Comparison of ENCODE assay signal across 13 mouse cellular contexts in the genomic region with DNA sequence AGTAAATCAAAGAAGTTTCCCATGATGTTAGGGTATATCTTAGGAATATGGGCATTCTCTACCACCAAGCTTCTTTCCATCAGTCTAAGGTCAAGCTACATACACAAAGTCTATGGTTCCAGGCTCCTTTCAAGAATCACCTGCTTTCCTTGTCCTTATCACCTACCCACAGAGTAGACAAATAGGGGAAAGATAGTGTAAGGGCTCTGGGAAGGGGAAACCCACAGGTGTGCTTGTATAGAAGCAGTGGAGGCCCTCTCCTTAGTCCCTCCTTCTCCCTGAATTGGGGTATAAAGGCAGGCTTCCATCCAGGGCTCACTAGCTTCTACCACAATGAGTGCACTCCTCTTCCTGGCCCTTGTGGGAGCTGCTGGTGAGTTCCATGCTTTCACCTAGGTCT. TPM values are rescaled to one million over a fixed set of nuclear protein-coding genes. Genes with fewer than 3 reads are reported as not detected.
DNase-seq lines count a peak whose midpoint lies in the region; ATAC-seq and TF ChIP-seq lines count a peak whose summit lies in the region.
"Not testable (repeated sequence)": the region's sequence is repeated elsewhere in the genome, so short reads cannot be mapped to it uniquely, and the experiment has no call there.
"Had no signal": no experiment of that assay in that cellular context is flagged by ENCODE, and none has a peak within 500 bp of the region (broad histone marks: within the 10 kb centered on the region; RNA-seq: fewer than 3 reads in every experiment).

A gene (plus strand): TSS at position 301 of the 400 bp plus-strand sequence.

- not testable (repeated sequence) for H3K4me1 ChIP-seq in intestine, embryonic 15.5 days (replicated peaks); intestine, embryonic 16.5 days (ENCODE audit: control insufficient read depth, insufficient read depth, low read length); intestine, postnatal 0 days (replicated peaks; ENCODE audit: control insufficient read depth, insufficient read depth, low read length); spleen, adult 2 months (ENCODE audit: control insufficient read depth, insufficient read depth, insufficient read length); stomach, embryonic 15.5 days; stomach, embryonic 16.5 days (ENCODE audit: control insufficient read depth, insufficient read depth, low read length)

- not testable (repeated sequence) for DNase-seq in spleen, adult 2 months (ENCODE audit: low read depth in 1 of 2, low spot score in 2 of 2)

- H3K9me3 ChIP-seq in intestine, embryonic 15.5 days; intestine, embryonic 16.5 days (ENCODE audit: control insufficient read depth, low read length); intestine, postnatal 0 days (ENCODE audit: control insufficient read depth); stomach, embryonic 15.5 days; stomach, embryonic 16.5 days (replicated peaks; ENCODE audit: control insufficient read depth, low read length): not testable (repeated sequence)

- H3K27me3 ChIP-seq in intestine, embryonic 15.5 days (replicated peaks); intestine, embryonic 16.5 days (replicated peaks; ENCODE audit: control insufficient read depth, insufficient read depth, low read length); intestine, postnatal 0 days (replicated peaks; ENCODE audit: control insufficient read depth, insufficient read depth, low read length); spleen, adult 2 months (ENCODE audit: control insufficient read depth, insufficient read depth, low read length); stomach, embryonic 15.5 days (replicated peaks); stomach, embryonic 16.5 days (ENCODE audit: control insufficient read depth, insufficient read depth, low read length): not testable (repeated sequence)

- not testable (repeated sequence) for H3K4me3 ChIP-seq in intestine, embryonic 15.5 days (replicated peaks); intestine, embryonic 16.5 days (ENCODE audit: low read length); intestine, postnatal 0 days (ENCODE audit: low read depth, low read length); spleen, adult 2 months (ENCODE audit: extremely low read depth, insufficient read depth, insufficient read length); stomach, embryonic 15.5 days (replicated peaks); stomach, embryonic 16.5 days (replicated peaks; ENCODE audit: low read length)

- not testable (repeated sequence) for TF ChIP-seq POLR2A in spleen, adult 2 months (IDR thresholded peaks at IDR 0.05; ENCODE audit: low read depth, low read length)

- not testable (repeated sequence) for H3K36me3 ChIP-seq in intestine, embryonic 15.5 days; intestine, embryonic 16.5 days (ENCODE audit: control insufficient read depth, insufficient read depth, low read length); intestine, postnatal 0 days (ENCODE audit: control insufficient read depth, insufficient read depth); spleen, adult 2 months (ENCODE audit: control insufficient read depth, insufficient read depth, low read length); stomach, embryonic 15.5 days; stomach, embryonic 16.5 days (ENCODE audit: control insufficient read depth, insufficient read depth, low read length)

- H3K4me2 ChIP-seq in intestine, embryonic 15.5 days (replicated peaks); intestine, embryonic 16.5 days (ENCODE audit: low read depth, low read length); intestine, postnatal 0 days (replicated peaks; ENCODE audit: low read depth); stomach, embryonic 15.5 days; stomach, embryonic 16.5 days (ENCODE audit: low read depth, low read length): not testable (repeated sequence)

- H3K27ac ChIP-seq in intestine, embryonic 15.5 days; intestine, embryonic 16.5 days (ENCODE audit: low read length); intestine, postnatal 0 days (ENCODE audit: low read depth, low read length); spleen, adult 2 months (ENCODE audit: insufficient read depth, low read length); stomach, embryonic 15.5 days; stomach, embryonic 16.5 days (ENCODE audit: low read length): not testable (repeated sequence)

- not testable (repeated sequence) for ATAC-seq in intestine, embryonic 15.5 days; intestine, embryonic 16.5 days; intestine, postnatal 0 days; stomach, embryonic 15.5 days (ENCODE audit: insufficient read depth, low FRiP score, low read depth); stomach, embryonic 16.5 days (ENCODE audit: insufficient read depth, low FRiP score)

- H3K9ac ChIP-seq in intestine, embryonic 15.5 days; intestine, embryonic 16.5 days (ENCODE audit: low read depth, low read length); intestine, postnatal 0 days (ENCODE audit: low read depth, low read length); stomach, embryonic 15.5 days; stomach, embryonic 16.5 days (ENCODE audit: low read length): not testable (repeated sequence)

- TF ChIP-seq CTCF in intestine, postnatal 0 days (IDR thresholded peaks at IDR 0.05; ENCODE audit: low read depth); spleen, adult 2 months (IDR thresholded peaks at IDR 0.05; ENCODE audit: extremely low read depth, insufficient read depth, insufficient read length, insufficient replicate concordance): not testable (repeated sequence)

RNA-seq across cellular contexts. Expression of the gene that starts here (rescaled TPM):
- polyA plus RNA-seq in intestine, embryonic 15.5 days (2015; fragmentation: Nextera tagmentation; extraction: Ambion mirVana) = 41.8 and 124 TPM in 2 replicates
- polyA plus RNA-seq in intestine, embryonic 16.5 days (2015; fragmentation: Nextera tagmentation; extraction: Ambion mirVana) = 98.0 and 153 TPM in 2 replicates
- 12.4 and 16.9 TPM in 2 replicates for polyA plus RNA-seq in intestine, postnatal 0 days (2015; fragmentation: Nextera tagmentation; extraction: Ambion mirVana)
- polyA plus RNA-seq in spleen, adult 2 months (2012; rRNA removed) = 12.2 and 155 TPM in 2 replicates
- polyA plus RNA-seq in stomach, embryonic 15.5 days (2015; fragmentation: Nextera tagmentation; extraction: Ambion mirVana) = 86.0 and 95.7 TPM in 2 replicates
- polyA plus RNA-seq in stomach, embryonic 16.5 days (2015; fragmentation: Nextera tagmentation; extraction: Ambion mirVana) = 130 and 164 TPM in 2 replicates
- polyA plus RNA-seq: activated CD4-positive, CD25-positive, alpha-beta regulatory T cell, adult 4 months; adrenal gland, adult 2 months; brain, embryonic 14.5 days; C2C12; CD4-positive, CD25-positive, alpha-beta regulatory T cell, adult 4 months; G1E; Patski had no signal
